Mouse (Mus musculus) spleen, adult 2 months (tissue): ENCODE measurements around the gene Pnliprp2.

Experiments used
- CTCF ChIP-seq: fragments of 200-500 bp; IDR thresholded peaks from 2 replicates; pipeline ENCODE4 v1.5.1; 2011; ENCODE audit warnings: mild to moderate bottlenecking, inconsistent platforms; ENCODE audit not compliant: insufficient read depth, insufficient read length, insufficient replicate concordance; ENCODE audit errors: extremely low read depth
- POLR2A ChIP-seq: fragments of 200-500 bp; IDR thresholded peaks from 2 replicates; pipeline ENCODE4 v1.6.1; 2011; ENCODE audit warnings: low read depth, low read length, inconsistent platforms

DNA sequence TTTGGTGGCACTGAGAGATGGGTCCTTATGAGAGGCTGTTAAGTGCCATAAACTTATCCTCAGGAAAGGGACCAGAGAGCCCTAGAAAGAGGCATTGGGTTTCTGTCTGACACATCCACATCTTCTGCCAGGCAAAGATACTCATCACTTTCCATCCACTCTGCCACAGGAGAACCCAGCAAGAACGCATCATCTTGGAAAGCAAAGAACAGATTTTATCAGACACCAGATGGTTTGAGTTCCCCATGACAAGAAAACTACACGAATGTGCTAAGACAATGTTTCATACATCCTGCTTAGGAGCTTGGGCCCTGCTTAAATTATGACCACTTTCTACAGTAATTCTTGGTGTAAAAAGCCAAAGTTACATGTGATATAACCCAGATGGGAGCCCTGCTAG lies 8.7 kb upstream of the Pnliprp2 start:
- no peak for TF ChIP-seq CTCF
- TF ChIP-seq POLR2A: no peak
